ENCODE assay signal across 21 mouse cellular contexts in genomic region chr1:94717699-94718098, GRCm38 (mm10).
DNase-seq lines count a peak whose midpoint lies in the region; ATAC-seq and TF ChIP-seq lines count a peak whose summit lies in the region.
"Had no signal": no experiment of that assay in that cellular context is flagged by ENCODE, and none has a peak within 500 bp of the region (broad histone marks: within the 10 kb centered on the region; RNA-seq: fewer than 3 reads in every experiment).

No protein-coding gene starts in this region.

- H3K9ac ChIP-seq in lung, embryonic 14.5 days: no peak overlapping the region
- no peak overlapping the region for H3K9ac ChIP-seq in lung, embryonic 15.5 days
- H3K9ac ChIP-seq in lung, embryonic 16.5 days (ENCODE audit: low read length): no peak overlapping the region

- no peaks in the 10 kb centered on the region for H3K4me1 ChIP-seq in lung, embryonic 14.5 days (ENCODE audit: insufficient read depth)
- H3K4me1 ChIP-seq in lung, embryonic 15.5 days: no peaks in the 10 kb centered on the region
- no peaks in the 10 kb centered on the region for H3K4me1 ChIP-seq in lung, embryonic 16.5 days (replicated peaks; ENCODE audit: control insufficient read depth, insufficient read depth, low read length)

- no peaks in the 10 kb centered on the region for H3K27me3 ChIP-seq in lung, embryonic 14.5 days (ENCODE audit: insufficient read depth, low read length)
- H3K27me3 ChIP-seq in lung, embryonic 15.5 days: no peaks in the 10 kb centered on the region
- no peaks in the 10 kb centered on the region for H3K27me3 ChIP-seq in lung, embryonic 16.5 days (ENCODE audit: control insufficient read depth, insufficient read depth, low read depth, low read length)
- H3K27me3 ChIP-seq: CH12.LX, Patski had no signal

- H3K4me3 ChIP-seq in lung, embryonic 14.5 days (ENCODE audit: low read depth, low read length): no peak overlapping the region
- H3K4me3 ChIP-seq in lung, embryonic 15.5 days: no peak overlapping the region
- no peak overlapping the region for H3K4me3 ChIP-seq in lung, embryonic 16.5 days (ENCODE audit: low read length)

- 36% methylated on average over 2 of the region's 2 CpGs for WGBS in lung, embryonic 14.5 days
- WGBS in lung, embryonic 15.5 days: 22% methylated on average over 2 of the region's 2 CpGs
- 36% methylated on average over 2 of the region's 2 CpGs for WGBS in lung, embryonic 16.5 days

- peak; percentile 35; the same call in 1 of the 2 replicates for ATAC-seq in lung, embryonic 14.5 days (ENCODE audit: insufficient read depth)
- peak; percentile 35; the same call in 1 of the 2 replicates for ATAC-seq in lung, embryonic 15.5 days (ENCODE audit: borderline replicate concordance, extremely low read depth, low FRiP score, low TSS enrichment)
- peak; percentile 64; the same call in 1 of the 2 replicates for ATAC-seq in lung, embryonic 16.5 days (ENCODE audit: low read depth)
- ATAC-seq: activated CD4-positive, CD25-positive, alpha-beta regulatory T cell, adult 4 months; CD4-positive, CD25-positive, alpha-beta regulatory T cell, adult 4 months; Patski had no signal

- DNase-seq in lung, embryonic 14.5 days: peak; percentile 53
- no peak for DNase-seq in lung, adult 18-20 months
- no peak for DNase-seq in lung, postnatal 25 days (ENCODE audit: low spot score)
- no peak for DNase-seq in lung, postnatal 36 days
- DNase-seq: adrenal gland, adult 2 months; adrenal gland, adult 8-10 months; adrenal gland, postnatal 10 days; adrenal gland, postnatal 14 days; adrenal gland, postnatal 25 days; adrenal gland, postnatal 36 days; B cell, adult 2 months; cerebellum, adult 11 months; cerebellum, adult 11-12 months; cerebellum, adult 18-20 months had no signal

- no peaks in the 10 kb centered on the region for H3K36me3 ChIP-seq in lung, embryonic 14.5 days (ENCODE audit: insufficient read depth)
- H3K36me3 ChIP-seq in lung, embryonic 15.5 days: no peaks in the 10 kb centered on the region
- H3K36me3 ChIP-seq in lung, embryonic 16.5 days (ENCODE audit: control insufficient read depth, insufficient read depth, low read length): no peaks in the 10 kb centered on the region
- H3K36me3 ChIP-seq: G1E had no signal

- H3K27ac ChIP-seq in lung, embryonic 14.5 days (ENCODE audit: low read depth): no peak overlapping the region
- no peak overlapping the region for H3K27ac ChIP-seq in lung, embryonic 15.5 days
- H3K27ac ChIP-seq in lung, embryonic 16.5 days (ENCODE audit: low read length): no peak overlapping the region

- no peaks in the 10 kb centered on the region for H3K9me3 ChIP-seq in lung, embryonic 14.5 days (ENCODE audit: low read depth, low read length)
- H3K9me3 ChIP-seq in lung, embryonic 15.5 days: no peaks in the 10 kb centered on the region
- no peaks in the 10 kb centered on the region for H3K9me3 ChIP-seq in lung, embryonic 16.5 days (ENCODE audit: control insufficient read depth, low read length)
- H3K9me3 ChIP-seq: G1E had no signal

- no peak overlapping the region for H3K4me2 ChIP-seq in lung, embryonic 14.5 days
- H3K4me2 ChIP-seq in lung, embryonic 15.5 days: no peak overlapping the region
- no peak overlapping the region for H3K4me2 ChIP-seq in lung, embryonic 16.5 days (ENCODE audit: low read depth, low read length)

- TF ChIP-seq CTCF in lung, embryonic 14.5 days (IDR thresholded peaks at IDR 0.05; ENCODE audit: low read depth): no peak
